Mouse (Mus musculus): ENCODE results near the gene Arhgap15. TPM values are rescaled to one million over a fixed set of nuclear protein-coding genes. Genes with fewer than 3 reads are reported as not detected.
A peak's percentile ranks its signal among the peaks of the same experiment; 100 is the strongest.

The Arhgap15 gene
- polyA plus RNA-seq, 2 experiments, result 2.5 to 5.6 TPM

GRCm38 (mm10) chr2:43772640-43773039 is 24.0 kb downstream of the Arhgap15 start:
- Histone ChIP-seq H3K27me3 (ENCODE audit: control insufficient read depth, insufficient read depth, low read length) (no peaks in the 10 kb centered on the region), H3K9ac (replicated peaks) (no peak overlapping the region), H3K36me3 (replicated peaks; ENCODE audit: control insufficient read depth, insufficient read depth, low read depth) (no peaks in the 10 kb centered on the region), H3K9me3 (ENCODE audit: control insufficient read depth, low read length) (no peaks in the 10 kb centered on the region), H3K4me3 (ENCODE audit: insufficient read depth in 1 of 2, low read depth in 2 of 2, low read length in 2 of 2) (no peak overlapping the region), H3K27ac (no peak overlapping the region), H3K4me2 (ENCODE audit: low read depth) (no peak overlapping the region), H3K4me1 (replicated peaks; ENCODE audit: control insufficient read depth in 2 of 2, insufficient read depth in 2 of 2, low read length in 1 of 2) (peaks cover 7 to 13% of the 10 kb centered on the region in 2 experiments)
- no peak for ATAC-seq (ENCODE audit: insufficient read depth)
- no peak for TF ChIP-seq EP300 (IDR thresholded peaks at IDR 0.05; ENCODE audit: low read depth)
- TF ChIP-seq CTCF (IDR thresholded peaks at IDR 0.05; ENCODE audit: low read depth), result no peak
- WGBS (ENCODE audit: insufficient replicate concordance), result 22% methylated on average over 5 of the region's 5 CpGs
- DNase-seq (ENCODE audit: low read depth in 3 of 3, low spot score in 3 of 3), result peak in 1 of 3 experiments; percentile 29

DNA sequence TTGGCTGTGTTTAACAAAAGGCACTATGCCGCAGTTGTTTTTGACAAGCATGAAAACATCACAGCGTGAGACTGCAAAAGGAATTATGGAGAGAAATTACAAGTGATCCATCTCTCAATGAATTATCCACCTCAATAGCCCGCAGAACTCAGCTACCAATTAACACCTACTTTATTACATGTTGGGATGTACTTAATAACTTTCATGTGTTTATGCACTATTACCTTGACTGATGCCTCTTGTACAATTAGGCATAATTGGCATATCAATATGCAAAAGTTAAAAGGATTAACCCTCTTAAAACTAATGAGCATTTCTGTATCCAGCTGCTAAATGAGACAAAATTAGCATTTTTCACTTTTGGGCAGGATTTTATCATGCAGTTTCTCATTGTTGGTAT is 33.5 kb downstream of the Arhgap15 start:
- no peak overlapping the region for H3K4me2 ChIP-seq (ENCODE audit: low read depth)
- H3K9ac ChIP-seq (replicated peaks), result no peak overlapping the region
- no peaks in the 10 kb centered on the region for H3K27me3 ChIP-seq (ENCODE audit: control insufficient read depth, insufficient read depth, low read length)
- no peak for DNase-seq (ENCODE audit: low read depth in 3 of 3, low spot score in 3 of 3)
- no peaks in the 10 kb centered on the region for H3K36me3 ChIP-seq (replicated peaks; ENCODE audit: control insufficient read depth, insufficient read depth, low read depth)
- TF ChIP-seq EP300 (IDR thresholded peaks at IDR 0.05; ENCODE audit: low read depth), result no peak
- no peak for TF ChIP-seq CTCF (IDR thresholded peaks at IDR 0.05; ENCODE audit: low read depth)
- ATAC-seq (ENCODE audit: insufficient read depth), result no peak
- WGBS (ENCODE audit: insufficient replicate concordance), result 85% methylated on average over 3 of the region's 3 CpGs
- no peaks in the 10 kb centered on the region for H3K9me3 ChIP-seq (ENCODE audit: control insufficient read depth, low read length)
- H3K4me1 ChIP-seq (replicated peaks; ENCODE audit: control insufficient read depth in 2 of 2, insufficient read depth in 2 of 2, low read length in 1 of 2), result no peaks in the 10 kb centered on the region
- no peak overlapping the region for H3K4me3 ChIP-seq (ENCODE audit: insufficient read depth in 1 of 2, low read depth in 2 of 2, low read length in 2 of 2)
- H3K27ac ChIP-seq, result no peak overlapping the region

DNA sequence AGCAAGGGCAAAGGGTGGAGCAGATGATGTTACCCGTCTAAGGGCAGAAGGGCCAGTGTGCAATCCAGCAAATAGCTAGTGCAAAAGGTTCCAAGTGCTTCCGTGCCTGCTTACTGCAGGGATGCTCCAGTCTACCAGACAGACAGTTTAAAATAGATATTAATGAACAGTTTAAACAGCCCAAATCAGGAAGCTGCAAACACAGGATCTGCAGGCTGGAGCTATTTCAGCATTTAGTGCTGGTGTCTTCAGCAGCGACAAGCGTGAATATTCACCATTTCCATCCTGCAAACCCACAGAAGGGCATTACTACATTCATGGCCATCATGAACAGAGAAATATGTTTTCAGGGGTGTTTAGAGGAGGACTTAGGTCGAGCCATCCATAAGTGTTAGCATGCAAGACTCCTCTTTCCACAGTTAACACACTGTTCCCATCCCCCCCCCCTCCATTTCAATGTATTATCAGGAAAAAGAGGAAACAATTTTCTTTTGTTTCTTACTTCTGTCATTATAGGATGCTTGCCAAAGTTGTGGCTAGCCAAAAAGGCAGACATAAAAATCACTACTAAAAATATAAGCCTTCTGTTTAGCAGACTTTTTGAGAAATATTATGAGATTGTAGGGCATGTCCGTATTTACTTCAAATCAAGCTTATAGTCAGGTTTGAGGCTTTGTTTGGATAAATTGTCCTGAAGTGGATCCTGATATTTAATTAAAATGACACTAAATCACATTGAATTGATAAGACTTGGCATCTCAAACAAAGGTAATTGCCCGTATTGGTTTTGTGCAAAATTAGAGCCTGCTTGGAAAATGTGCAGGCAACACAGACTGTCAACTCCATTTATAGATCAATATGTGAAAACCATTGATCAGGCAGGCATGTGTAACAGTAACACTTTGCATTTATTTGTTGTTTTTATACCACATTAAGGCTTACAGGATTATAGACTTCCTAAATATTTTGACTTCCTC is 35.4 kb downstream of the Arhgap15 start:
- DNase-seq (ENCODE audit: low read depth in 3 of 3, low spot score in 3 of 3) (no peak), ATAC-seq (ENCODE audit: insufficient read depth) (no peak)
- no peak for TF ChIP-seq EP300 (IDR thresholded peaks at IDR 0.05; ENCODE audit: low read depth)
- Histone ChIP-seq H3K27me3 (ENCODE audit: control insufficient read depth, insufficient read depth, low read length) (no peaks in the 10 kb centered on the region), H3K9me3 (ENCODE audit: control insufficient read depth, low read length) (no peaks in the 10 kb centered on the region), H3K9ac (replicated peaks) (no peak overlapping the region), H3K27ac (no peak overlapping the region), H3K4me1 (replicated peaks; ENCODE audit: control insufficient read depth in 2 of 2, insufficient read depth in 2 of 2, low read length in 1 of 2) (no peaks in the 10 kb centered on the region), H3K4me3 (ENCODE audit: insufficient read depth in 1 of 2, low read depth in 2 of 2, low read length in 2 of 2) (no peak overlapping the region), H3K36me3 (replicated peaks; ENCODE audit: control insufficient read depth, insufficient read depth, low read depth) (no peaks in the 10 kb centered on the region), H3K4me2 (ENCODE audit: low read depth) (no peak overlapping the region)
- 62% methylated on average over 7 of the region's 7 CpGs for WGBS (ENCODE audit: insufficient replicate concordance)

- Histone ChIP-seq H3K36me3 (replicated peaks; ENCODE audit: control insufficient read depth, insufficient read depth, low read depth) (no peaks in the 10 kb centered on the region), H3K27me3 (ENCODE audit: control insufficient read depth, insufficient read depth, low read length) (no peaks in the 10 kb centered on the region), H3K4me3 (ENCODE audit: insufficient read depth in 1 of 2, low read depth in 2 of 2, low read length in 2 of 2) (no peak overlapping the region), H3K4me2 (ENCODE audit: low read depth) (no peak overlapping the region), H3K9ac (replicated peaks) (no peak overlapping the region), H3K9me3 (ENCODE audit: control insufficient read depth, low read length) (no peaks in the 10 kb centered on the region), H3K4me1 (replicated peaks; ENCODE audit: control insufficient read depth in 2 of 2, insufficient read depth in 2 of 2, low read length in 1 of 2) (peaks cover 0 to 2% of the 10 kb centered on the region in 2 experiments; a peak in 1 of 4 replicates), H3K27ac (no peak overlapping the region)
- TF ChIP-seq EP300 (IDR thresholded peaks at IDR 0.05; ENCODE audit: low read depth), result no peak
- TF ChIP-seq CTCF (IDR thresholded peaks at IDR 0.05; ENCODE audit: low read depth), result no peak
- 58% methylated on average over 3 of the region's 3 CpGs for WGBS (ENCODE audit: insufficient replicate concordance)
- DNase-seq (ENCODE audit: low read depth in 3 of 3, low spot score in 3 of 3), result no peak
- no peak for ATAC-seq (ENCODE audit: insufficient read depth)
Observed at GRCm38 (mm10) chr2:43786101-43786500, 37.5 kb downstream of the Arhgap15 start.

- Histone ChIP-seq H3K4me1 (replicated peaks; ENCODE audit: control insufficient read depth in 2 of 2, insufficient read depth in 2 of 2, low read length in 1 of 2) (peaks cover 3 to 7% of the 10 kb centered on the region in 2 experiments; a peak in 3 of 4 replicates), H3K4me3 (ENCODE audit: insufficient read depth in 1 of 2, low read depth in 2 of 2, low read length in 2 of 2) (no peak overlapping the region), H3K4me2 (ENCODE audit: low read depth) (no peak overlapping the region), H3K27me3 (ENCODE audit: control insufficient read depth, insufficient read depth, low read length) (no peaks in the 10 kb centered on the region), H3K9ac (replicated peaks) (no peak overlapping the region), H3K27ac (no peak overlapping the region), H3K36me3 (replicated peaks; ENCODE audit: control insufficient read depth, insufficient read depth, low read depth) (no peaks in the 10 kb centered on the region), H3K9me3 (ENCODE audit: control insufficient read depth, low read length) (no peaks in the 10 kb centered on the region)
- 47% methylated on average over 12 of the region's 12 CpGs for WGBS (ENCODE audit: insufficient replicate concordance)
- no peak for TF ChIP-seq EP300 (IDR thresholded peaks at IDR 0.05; ENCODE audit: low read depth)
- peak; percentile 56 for TF ChIP-seq CTCF (IDR thresholded peaks at IDR 0.05; ENCODE audit: low read depth)
- ATAC-seq (ENCODE audit: insufficient read depth) (no peak), DNase-seq (ENCODE audit: low read depth in 3 of 3, low spot score in 3 of 3) (no peak)
Observed at GRCm38 (mm10) chr2:43787141-43787540, 38.5 kb downstream of the Arhgap15 start.
